Mouse (Mus musculus) neural tube, embryonic 15.5 days (tissue): ENCODE data around the gene Bid. TPM values are rescaled to one million over a fixed set of nuclear protein-coding genes. Genes with fewer than 3 reads are reported as not detected.
"Not testable (repeated sequence)": the region's sequence is repeated elsewhere in the genome, so short reads cannot be mapped to it uniquely, and the experiment has no call there.

Experiments
- ATAC-seq: fragments of 200-750 bp; cut with Nextera tagmentation; 2 replicates; pipeline ENCODE4 v1.8.0; 2017; ENCODE audit warnings: mild to moderate bottlenecking, moderate TSS enrichment, moderate library complexity; ENCODE audit not compliant: low FRiP score
- H3K27ac ChIP-seq: fragments of 300-500 bp; sonication (generic); replicated peaks from 2 replicates; pipeline ENCODE4 v1.5.1; 2015; ENCODE audit warnings: mild to moderate bottlenecking, inconsistent platforms
- H3K27me3 ChIP-seq: fragments of 300-500 bp; sonication (generic); replicated peaks from 2 replicates; pipeline ENCODE4 v1.6.1; 2015; ENCODE audit warnings: inconsistent platforms
- H3K36me3 ChIP-seq: fragments of 300-500 bp; sonication (generic); 2 replicates; pipeline ENCODE4 v1.6.1; 2015; ENCODE audit warnings: inconsistent platforms
- H3K4me1 ChIP-seq: fragments of 300-500 bp; sonication (generic); 2 replicates; pipeline ENCODE4 v1.6.1; 2015; ENCODE audit warnings: inconsistent platforms
- H3K4me2 ChIP-seq: fragments of 300-500 bp; sonication (generic); 2 replicates; pipeline ENCODE4 v1.6.1; 2015; ENCODE audit warnings: inconsistent platforms, mild to moderate bottlenecking, moderate library complexity
- H3K4me3 ChIP-seq: fragments of 300-500 bp; sonication (generic); replicated peaks from 2 replicates; pipeline ENCODE4 v1.5.1; 2015; ENCODE audit warnings: mild to moderate bottlenecking, inconsistent platforms
- H3K9ac ChIP-seq: fragments of 300-500 bp; sonication (generic); replicated peaks from 2 replicates; pipeline ENCODE4 v1.6.1; 2015; ENCODE audit warnings: mild to moderate bottlenecking, inconsistent platforms
- H3K9me3 ChIP-seq: fragments of 300-500 bp; sonication (generic); replicated peaks from 2 replicates; pipeline ENCODE4 v1.6.1; 2016; ENCODE audit warnings: inconsistent platforms
- WGBS: fragments of 180-500 bp; shearing (Covaris S2); methylation state at CpG from one replicate; pipeline ENCODE4 v1.1.7; 2015; ENCODE audit warnings: mixed read lengths; 5-methylcytosine and 5-hydroxymethylcytosine counted together
- polyA plus RNA-seq: library from polyadenylated mRNA; unstranded; fragments of >200 nt; fragmentation: Nextera tagmentation; extraction: Ambion mirVana; gene quantifications from 2 replicates; pipeline ENCODE4 v1.2.1, GENCODE M21; 2015

The Bid gene
- polyA plus RNA-seq, 1 experiment from 2014 or later, result 38.7 TPM

- Histone ChIP-seq H3K4me1 (no peaks in the 10 kb centered on the region), H3K4me3 (no peak overlapping the region), H3K36me3 (peaks cover 62% of the 10 kb centered on the region), H3K9me3 (no peaks in the 10 kb centered on the region), H3K9ac (no peak overlapping the region), H3K27ac (no peak overlapping the region), H3K4me2 (no peak overlapping the region), H3K27me3 (no peaks in the 10 kb centered on the region)
- WGBS, result 90% methylated on average over 12 of the region's 12 CpGs
- ATAC-seq, result no peak
Observed at GRCm38 (mm10) chr6:120932597-120932996, 15.9 kb upstream of the Bid start.

- Histone ChIP-seq H3K36me3 (peaks cover 60% of the 10 kb centered on the region), H3K9me3 (no peaks in the 10 kb centered on the region), H3K4me2 (no peak overlapping the region), H3K27ac (no peak overlapping the region), H3K27me3 (no peaks in the 10 kb centered on the region), H3K4me1 (no peaks in the 10 kb centered on the region), H3K9ac (no peak overlapping the region), H3K4me3 (no peak overlapping the region)
- no peak for ATAC-seq
- WGBS, result 80% methylated on average over 6 of the region's 6 CpGs
Observed at GRCm38 (mm10) chr6:120930450-120931306, 14.0 kb upstream of the Bid start.

GRCm38 (mm10) chr6:120929421-120929820 is 12.8 kb upstream of the Bid start:
- WGBS, result 59% methylated on average over 1 of the region's 1 CpGs
- ATAC-seq, result no peak

GRCm38 (mm10) chr6:120927765-120928164 is 11.1 kb upstream of the Bid start:
- WGBS, result 81% methylated on average over 3 of the region's 3 CpGs
- Histone ChIP-seq H3K4me3 (no peak overlapping the region), H3K27me3 (no peaks in the 10 kb centered on the region), H3K9me3 (no peaks in the 10 kb centered on the region), H3K4me2 (no peak overlapping the region), H3K9ac (no peak overlapping the region), H3K27ac (no peak overlapping the region), H3K36me3 (peaks cover 36% of the 10 kb centered on the region), H3K4me1 (no peaks in the 10 kb centered on the region)
- ATAC-seq, result no peak

More at GRCm38 (mm10) chr6:120929421-120929820, 12.8 kb upstream of the Bid start:
- Histone ChIP-seq H3K27me3 (no peaks in the 10 kb centered on the region), H3K36me3 (peaks cover 50% of the 10 kb centered on the region), H3K4me1 (no peaks in the 10 kb centered on the region), H3K4me2 (no peak overlapping the region), H3K9ac (no peak overlapping the region), H3K27ac (no peak overlapping the region), H3K9me3 (no peaks in the 10 kb centered on the region), H3K4me3 (no peak overlapping the region)

- no peaks in the 10 kb centered on the region for H3K4me1 ChIP-seq
- WGBS, result 51% methylated on average over 2 of the region's 2 CpGs
- H3K36me3 ChIP-seq, result peaks cover 27% of the 10 kb centered on the region
- H3K9ac ChIP-seq, result no peak overlapping the region
- H3K27ac ChIP-seq, result no peak overlapping the region
- no peak overlapping the region for H3K4me3 ChIP-seq
- H3K27me3 ChIP-seq, result no peaks in the 10 kb centered on the region
- H3K9me3 ChIP-seq, result no peaks in the 10 kb centered on the region
- no peak overlapping the region for H3K4me2 ChIP-seq
- ATAC-seq, result no peak
Observed at GRCm38 (mm10) chr6:120926880-120927279, 10.2 kb upstream of the Bid start.

GRCm38 (mm10) chr6:120924791-120925321 is 8.2 kb upstream of the Bid start:
- WGBS, result 82% methylated on average over 2 of the region's 2 CpGs
- not testable (repeated sequence) for H3K36me3 ChIP-seq, H3K9me3 ChIP-seq, H3K4me2 ChIP-seq, H3K27me3 ChIP-seq, H3K4me1 ChIP-seq, ATAC-seq, H3K9ac ChIP-seq, H3K27ac ChIP-seq, H3K4me3 ChIP-seq

- H3K36me3 ChIP-seq, result no peaks in the 10 kb centered on the region
- peaks cover 17% of the 10 kb centered on the region for H3K4me1 ChIP-seq
- WGBS, result 43% methylated on average over 3 of the region's 3 CpGs
- H3K4me3 ChIP-seq, result no peak overlapping the region
- no peak overlapping the region for H3K9ac ChIP-seq
- H3K27ac ChIP-seq, result no peak overlapping the region
- ATAC-seq, result no peak
- H3K27me3 ChIP-seq, result no peaks in the 10 kb centered on the region
- H3K9me3 ChIP-seq, result no peaks in the 10 kb centered on the region
- no peak overlapping the region for H3K4me2 ChIP-seq
Observed at GRCm38 (mm10) chr6:120917975-120918374, 1.3 kb upstream of the Bid start.

GRCm38 (mm10) chr6:120916972-120917881 is 574 bp upstream of the Bid start:
- Histone ChIP-seq H3K9ac (peak overlapping the region; percentile 69), H3K4me1 (peaks cover 17% of the 10 kb centered on the region), H3K4me2 (peak overlapping the region; percentile 90), H3K4me3 (peak overlapping the region; percentile 59), H3K27ac (0 out of 2 replicates have a peak overlapping the region, but pooled peaks have one; percentile 60)
- not testable (repeated sequence) for ATAC-seq, H3K9me3 ChIP-seq, H3K27me3 ChIP-seq, H3K36me3 ChIP-seq
- WGBS, result 26% methylated on average over 10 of the region's 14 CpGs

- Histone ChIP-seq H3K9ac (no peak overlapping the region; the same call in 1 of the 2 replicates), H3K27me3 (no peaks in the 10 kb centered on the region), H3K9me3 (no peaks in the 10 kb centered on the region), H3K36me3 (no peaks in the 10 kb centered on the region), H3K4me1 (peaks cover 17% of the 10 kb centered on the region), H3K4me3 (peak overlapping the region; percentile 59), H3K4me2 (peak overlapping the region; percentile 90), H3K27ac (no peak overlapping the region)
- no peak; the same call in 1 of the 2 replicates for ATAC-seq
- WGBS, result 33% methylated on average over 2 of the region's 2 CpGs
Observed at GRCm38 (mm10) chr6:120915649-120915975, 1.0 kb downstream of the Bid start.

GRCm38 (mm10) chr6:120914911-120915648 is 1.6 kb downstream of the Bid start:
- WGBS, result 44% methylated on average over 9 of the region's 9 CpGs
- Histone ChIP-seq H3K27me3 (no peaks in the 10 kb centered on the region), H3K4me3 (peak overlapping the region; percentile 59; the same call in 1 of the 2 replicates)

GRCm38 (mm10) chr6:120914533-120914910 is 2.1 kb downstream of the Bid start:
- H3K4me1 ChIP-seq, result peaks cover 17% of the 10 kb centered on the region
- no peaks in the 10 kb centered on the region for H3K9me3 ChIP-seq
- no peak overlapping the region for H3K4me2 ChIP-seq
- H3K4me3 ChIP-seq, result no peak overlapping the region
- no peak overlapping the region for H3K9ac ChIP-seq
- no peak overlapping the region for H3K27ac ChIP-seq
- 92% methylated on average over 4 of the region's 4 CpGs for WGBS
- ATAC-seq, result no peak
- H3K36me3 ChIP-seq, result no peaks in the 10 kb centered on the region
- no peaks in the 10 kb centered on the region for H3K27me3 ChIP-seq

More at GRCm38 (mm10) chr6:120914911-120915648, 1.6 kb downstream of the Bid start:
- Histone ChIP-seq H3K36me3 (no peaks in the 10 kb centered on the region), H3K9ac (no peak overlapping the region), H3K9me3 (no peaks in the 10 kb centered on the region), H3K4me2 (peak overlapping the region; percentile 90), H3K27ac (no peak overlapping the region), H3K4me1 (peaks cover 17% of the 10 kb centered on the region)
- no peak for ATAC-seq
